Mouse (Mus musculus) brain, embryonic 14.5 days (tissue): ENCODE results near the gene Pprc1.
A peak's percentile ranks its signal among the peaks of the same experiment; 100 is the strongest.

Experiments
- CTCF ChIP-seq: fragments of 200-500 bp; IDR thresholded peaks from 2 replicates; pipeline ENCODE4 v1.5.1; 2012; ENCODE audit warnings: inconsistent platforms, mild to moderate bottlenecking, moderate library complexity, borderline replicate concordance; ENCODE audit not compliant: insufficient read depth, insufficient read length; ENCODE audit errors: extremely low read depth
- POLR2A ChIP-seq: fragments of 200-500 bp; IDR thresholded peaks from 2 replicates; pipeline ENCODE4 v1.6.1; 2012; ENCODE audit warnings: mild to moderate bottlenecking, inconsistent platforms, borderline replicate concordance; ENCODE audit not compliant: poor library complexity, insufficient read depth, insufficient read length, severe bottlenecking; ENCODE audit errors: extremely low read depth

DNA sequence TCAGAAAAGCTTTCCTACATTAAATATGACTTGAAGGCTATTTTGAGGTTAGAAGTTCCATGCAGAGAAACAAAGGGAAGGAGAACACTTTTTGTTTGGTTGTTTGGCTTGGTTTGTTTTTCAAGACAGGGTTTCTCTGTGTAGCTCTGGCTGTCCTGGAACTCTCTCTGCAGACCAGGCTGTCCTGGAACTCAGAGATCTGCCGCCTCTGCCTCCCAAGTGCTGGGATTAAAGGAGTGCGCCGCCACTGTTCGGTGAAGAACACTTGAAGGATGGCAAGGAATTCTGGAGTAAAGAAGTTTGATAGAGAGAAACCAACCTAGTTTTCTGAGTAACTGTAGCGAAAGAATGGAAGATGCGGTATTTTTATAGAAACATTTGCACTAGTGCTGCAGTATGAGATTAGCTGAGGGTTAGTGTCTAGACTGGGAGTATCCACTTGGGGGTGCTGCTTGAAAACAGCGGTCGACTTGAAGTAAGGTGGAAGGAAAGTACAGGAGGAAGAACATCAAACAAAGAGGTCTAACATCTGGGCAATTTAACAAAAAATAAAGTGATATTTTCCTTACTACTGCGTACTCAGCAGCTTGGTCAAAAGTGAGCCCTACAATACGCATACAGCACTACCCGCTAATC lies 11.2 kb downstream of the Pprc1 start:
- TF ChIP-seq POLR2A (no peak), CTCF (peak; percentile 54; the same call in 1 of the 2 replicates)
